Mouse (Mus musculus) olfactory bulb, adult 2 months (tissue): ENCODE data around the gene Olfr279.

Experiments used
- CTCF ChIP-seq: fragments of 200-500 bp; IDR thresholded peaks from 2 replicates; pipeline ENCODE4 v1.5.1; 2012; ENCODE audit warnings: low read depth, mild to moderate bottlenecking, low read length, moderate library complexity; ENCODE audit not compliant: insufficient read depth
- POLR2A ChIP-seq: fragments of 200-500 bp; IDR thresholded peaks from 2 replicates; pipeline ENCODE4 v1.6.1; 2012; ENCODE audit warnings: mild to moderate bottlenecking, low read depth, low read length, moderate library complexity; ENCODE audit not compliant: insufficient read depth

- TF ChIP-seq CTCF (no peak), POLR2A (no peak)
Observed at GRCm38 (mm10) chr15:98506253-98506957, 14.2 kb downstream of the Olfr279 start.
